Mouse (Mus musculus) lung, postnatal 10 days (tissue): ENCODE data around the gene Chchd10.

Experiments
- DNase-seq: peaks from one replicate; pipeline ENCODE4 v3.0.0; 2021

The Chchd10 gene

DNA sequence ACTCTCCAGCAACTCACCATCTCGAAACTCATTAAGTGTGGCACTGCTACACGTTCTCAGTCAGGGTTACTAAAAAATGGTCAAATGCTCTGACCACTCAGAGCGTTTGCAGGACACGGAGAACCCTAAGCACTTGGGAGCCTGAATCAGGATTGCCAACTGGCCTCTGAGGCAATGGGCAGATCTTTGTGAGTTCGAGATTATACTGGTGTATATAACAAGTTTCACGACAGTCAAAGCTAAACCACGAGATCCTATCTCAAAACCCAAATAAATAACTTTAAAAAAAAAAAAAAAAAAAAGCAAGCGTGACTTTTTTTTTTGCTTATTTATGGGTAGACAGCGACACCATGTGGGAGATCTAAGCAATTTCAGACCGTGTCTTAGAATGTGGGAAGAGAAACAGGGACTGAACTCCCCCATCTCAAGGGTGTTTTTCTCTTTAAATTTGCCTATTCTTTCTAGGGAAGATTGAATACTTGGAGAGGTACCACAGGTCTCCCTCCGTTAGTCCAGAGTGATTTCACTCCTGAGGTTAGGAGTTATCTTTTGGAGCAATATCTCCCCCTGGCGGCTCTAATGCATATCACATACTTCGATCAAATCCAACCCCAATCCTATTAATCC lies 18.6 kb downstream of the Chchd10 start:
- peak; percentile 61 for DNase-seq

DNA sequence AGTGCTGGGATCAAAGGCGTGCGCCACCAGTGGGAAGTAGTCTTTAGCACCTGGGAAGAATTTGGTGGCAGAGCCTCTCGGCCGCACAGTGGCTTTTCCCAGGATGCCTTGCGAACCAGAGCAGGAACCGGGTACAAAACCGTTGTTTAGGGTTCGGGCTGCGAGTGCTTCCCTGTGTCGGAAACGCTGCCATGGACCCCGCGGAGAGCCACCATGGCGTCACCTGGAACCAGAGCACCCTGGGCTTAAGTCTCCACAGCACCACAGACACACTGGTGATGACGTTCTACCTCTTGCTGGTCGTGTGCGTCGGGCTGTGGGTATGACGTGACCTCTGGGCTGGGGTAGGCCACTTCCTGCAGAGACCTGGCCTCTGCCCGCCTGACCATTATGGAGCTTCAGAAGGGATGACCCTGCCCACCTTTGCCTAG lies 21.5 kb downstream of the Chchd10 start, which contains the start of gene Gm5134:
Gene Gm5134 (plus strand): TSS at position 134 of the 431 bp plus-strand sequence.
- no peak for DNase-seq

DNA sequence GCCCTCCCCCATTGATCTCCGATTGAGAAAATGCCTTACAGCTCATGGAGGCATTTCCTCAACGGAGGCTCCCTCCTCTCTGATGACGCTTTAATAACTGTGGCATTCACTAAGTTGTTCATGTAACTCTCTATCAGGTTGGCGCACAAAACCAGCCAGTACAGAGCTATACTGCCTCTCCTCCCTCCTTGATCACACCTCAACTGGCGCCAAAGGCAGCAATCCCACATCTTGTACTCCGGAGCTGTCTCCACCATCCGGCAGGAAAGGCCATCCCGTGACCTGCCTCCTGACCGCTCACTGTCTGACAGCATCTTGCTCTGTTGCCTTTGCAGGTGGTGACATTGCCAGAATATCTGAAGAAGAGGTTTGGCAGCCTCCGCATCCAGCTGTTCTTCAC lies 40.9 kb downstream of the Chchd10 start:
- no peak for DNase-seq

DNA sequence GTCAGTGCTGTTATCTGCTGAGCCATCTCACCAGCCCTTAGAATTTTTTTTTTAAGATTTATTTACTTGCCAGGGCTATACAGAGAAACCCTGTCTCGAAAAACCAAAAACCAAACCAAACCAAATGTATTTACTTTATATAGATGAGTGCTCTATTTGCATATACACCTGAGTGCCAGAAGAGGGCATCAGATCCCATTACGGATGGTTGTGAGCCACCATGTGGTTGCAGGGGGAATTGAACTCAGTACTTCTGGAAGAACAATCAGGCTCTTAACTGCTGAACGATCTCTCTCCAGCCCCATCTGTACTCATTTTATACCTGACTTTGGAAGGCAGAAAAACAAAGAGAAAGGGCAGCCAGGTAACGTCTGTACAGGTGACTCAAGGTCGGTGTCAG lies 42.3 kb downstream of the Chchd10 start:
- DNase-seq = peak; percentile 39

DNA sequence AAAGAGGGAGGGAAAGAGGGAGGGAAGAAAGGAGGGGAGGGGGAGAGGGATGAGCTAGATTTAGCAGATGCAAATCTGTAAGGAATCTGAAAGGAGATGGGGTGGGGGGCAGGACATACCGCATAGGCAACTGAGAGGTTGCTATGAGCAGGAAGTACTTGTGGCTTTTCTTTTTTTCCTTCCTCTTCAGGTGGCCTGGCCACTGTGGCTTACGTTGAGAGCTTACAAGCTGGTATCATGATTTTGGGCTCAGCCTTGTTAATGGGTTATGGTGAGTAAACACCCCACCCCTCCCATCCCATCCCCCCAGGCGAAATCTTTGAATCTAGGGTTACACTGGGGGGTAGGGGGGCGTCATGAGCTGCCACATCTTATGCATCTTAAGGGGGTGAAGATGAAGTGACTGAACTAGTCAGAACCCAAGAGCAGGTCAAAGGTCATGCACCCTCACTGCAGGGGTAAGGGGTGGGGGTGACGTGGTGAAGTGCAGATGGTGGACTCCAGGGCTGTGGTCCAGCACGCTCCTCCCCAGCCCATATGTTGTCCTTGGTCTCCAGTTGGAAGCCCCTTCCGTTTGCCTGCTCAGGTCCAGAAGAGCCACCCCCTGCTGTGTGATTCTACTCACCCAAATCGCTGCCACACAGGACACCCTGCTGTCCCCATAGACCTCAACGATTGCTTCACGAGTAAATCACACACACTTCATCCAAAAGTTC lies 45.3 kb downstream of the Chchd10 start:
- DNase-seq = peak; percentile 46

DNA sequence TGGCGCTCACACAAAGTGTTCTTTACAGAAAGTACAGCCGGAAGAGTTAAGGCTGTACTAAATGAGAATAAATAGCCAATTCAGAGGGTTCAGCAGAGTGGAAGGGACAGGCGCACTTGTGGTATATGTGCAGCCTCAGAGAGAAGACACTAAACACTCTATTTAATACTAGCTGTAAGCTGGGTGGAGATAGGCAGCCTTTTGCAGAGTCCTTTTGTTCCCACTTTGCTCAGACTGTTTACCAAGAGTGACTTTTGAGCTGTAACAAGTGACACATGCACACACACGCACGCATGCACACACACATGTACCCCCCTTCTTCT lies 45.9 kb downstream of the Chchd10 start:
- DNase-seq = no peak

DNA sequence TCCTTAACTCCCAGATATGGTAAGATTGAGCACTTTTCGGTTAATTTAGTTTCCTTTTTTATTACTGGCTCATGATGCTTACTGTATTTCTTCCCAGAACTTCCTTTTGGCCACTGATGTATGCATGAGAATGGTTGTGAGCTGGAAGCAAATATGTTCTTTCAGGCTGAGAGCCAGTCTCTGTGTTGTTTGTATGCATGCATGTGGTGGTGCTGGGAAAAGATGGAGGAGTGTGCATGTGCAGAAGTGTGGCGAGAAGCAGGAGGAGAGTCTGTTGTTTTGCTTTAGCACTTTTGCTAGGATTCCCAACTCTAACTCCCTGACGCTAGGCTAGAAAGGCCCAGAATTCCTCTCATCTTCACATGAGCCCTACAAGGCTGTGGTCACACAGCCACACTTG lies 46.5 kb downstream of the Chchd10 start:
- no peak for DNase-seq
